Mouse (Mus musculus) heart, embryonic 12.5 days (tissue): ENCODE measurements at regions not wholly inside any gene's neighbourhood (a gene's known extent, or its start where the extent isn't known, plus 50 kb on each side); places are given as distances from the start of the nearest gene placed in this dataset.

Source experiments
- ATAC-seq: fragments of 200-750 bp; cut with Nextera tagmentation; 2 replicates; pipeline ENCODE4 v1.8.0; 2017; ENCODE audit warnings: moderate TSS enrichment, moderate library complexity; ENCODE audit not compliant: insufficient number of reproducible peaks, low FRiP score
- H3K27ac ChIP-seq: fragments of 300-500 bp; sonication (generic); 2 replicates; pipeline ENCODE4 v1.5.1; 2016; ENCODE audit warnings: mild to moderate bottlenecking, moderate library complexity; ENCODE audit not compliant: poor library complexity, severe bottlenecking
- H3K27me3 ChIP-seq: fragments of 300-500 bp; sonication (generic); replicated peaks from 2 replicates; pipeline ENCODE4 v1.6.1; 2016; ENCODE audit warnings: mild to moderate bottlenecking, moderate library complexity
- H3K36me3 ChIP-seq: fragments of 300-500 bp; sonication (generic); 2 replicates; pipeline ENCODE4 v1.6.1; 2016; ENCODE audit warnings: mild to moderate bottlenecking, moderate library complexity
- H3K4me1 ChIP-seq: fragments of 300-500 bp; sonication (generic); replicated peaks from 2 replicates; pipeline ENCODE4 v1.6.1; 2016; ENCODE audit warnings: mild to moderate bottlenecking
- H3K4me2 ChIP-seq: fragments of 300-500 bp; sonication (generic); 2 replicates; pipeline ENCODE4 v1.6.1; 2016; ENCODE audit warnings: mild to moderate bottlenecking, moderate library complexity
- H3K4me3 ChIP-seq: fragments of 300-500 bp; sonication (generic); 2 replicates; pipeline ENCODE4 v1.5.1; 2016; ENCODE audit warnings: mild to moderate bottlenecking
- H3K9ac ChIP-seq: fragments of 300-500 bp; sonication (generic); 2 replicates; pipeline ENCODE4 v1.6.1; 2016; ENCODE audit warnings: mild to moderate bottlenecking, moderate library complexity
- H3K9me3 ChIP-seq: fragments of 300-500 bp; sonication (generic); replicated peaks from 2 replicates; pipeline ENCODE4 v1.6.1; 2016; ENCODE audit warnings: mild to moderate bottlenecking, moderate library complexity
- WGBS: fragments of 180-500 bp; shearing (Covaris S2); methylation state at CpG from one replicate; pipeline ENCODE4 v1.1.7; 2016; 5-methylcytosine and 5-hydroxymethylcytosine counted together

- WGBS, result 89% methylated on average over 6 of the region's 6 CpGs
- H3K36me3 ChIP-seq, result no peaks in the 10 kb centered on the region
- no peaks in the 10 kb centered on the region for H3K9me3 ChIP-seq
- H3K4me1 ChIP-seq, result no peaks in the 10 kb centered on the region
- no peak overlapping the region for H3K4me3 ChIP-seq
- ATAC-seq, result 0 out of 2 replicates have a peak, but pooled peaks have one; percentile 11
- no peak overlapping the region for H3K4me2 ChIP-seq
- peaks cover 97% of the 10 kb centered on the region for H3K27me3 ChIP-seq
- H3K27ac ChIP-seq, result no peak overlapping the region
- no peak overlapping the region for H3K9ac ChIP-seq
These were observed 140.1 kb upstream of the Cadm1 start for GRCm38 (mm10) chr9:47389901-47390300.

DNA sequence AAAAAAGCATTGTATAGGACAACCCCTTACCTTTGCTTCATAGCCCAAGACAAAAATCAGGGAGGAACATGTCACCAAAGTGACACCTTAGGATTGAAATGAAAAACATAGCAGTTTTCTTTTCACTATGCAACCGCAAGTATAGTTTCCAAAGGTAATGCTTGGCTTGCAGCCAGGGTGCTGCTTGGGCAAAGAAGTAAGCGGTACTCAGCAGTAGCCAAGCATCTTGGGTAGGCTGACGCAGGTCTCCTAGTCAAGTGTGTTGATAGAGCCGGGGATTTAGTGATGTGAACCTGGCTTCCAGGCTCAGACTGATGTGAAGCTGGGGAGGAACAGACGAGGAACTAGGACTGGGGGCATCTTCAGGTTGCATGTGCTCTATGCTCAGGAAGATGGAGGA, 138.3 kb upstream of the Cadm1 start:
- Histone ChIP-seq H3K4me1 (no peaks in the 10 kb centered on the region), H3K9ac (no peak overlapping the region), H3K27me3 (peaks cover 98% of the 10 kb centered on the region), H3K36me3 (no peaks in the 10 kb centered on the region), H3K4me3 (no peak overlapping the region), H3K27ac (no peak overlapping the region), H3K9me3 (no peaks in the 10 kb centered on the region), H3K4me2 (no peak overlapping the region)
- ATAC-seq, result no peak
- 81% methylated on average over 5 of the region's 5 CpGs for WGBS

DNA sequence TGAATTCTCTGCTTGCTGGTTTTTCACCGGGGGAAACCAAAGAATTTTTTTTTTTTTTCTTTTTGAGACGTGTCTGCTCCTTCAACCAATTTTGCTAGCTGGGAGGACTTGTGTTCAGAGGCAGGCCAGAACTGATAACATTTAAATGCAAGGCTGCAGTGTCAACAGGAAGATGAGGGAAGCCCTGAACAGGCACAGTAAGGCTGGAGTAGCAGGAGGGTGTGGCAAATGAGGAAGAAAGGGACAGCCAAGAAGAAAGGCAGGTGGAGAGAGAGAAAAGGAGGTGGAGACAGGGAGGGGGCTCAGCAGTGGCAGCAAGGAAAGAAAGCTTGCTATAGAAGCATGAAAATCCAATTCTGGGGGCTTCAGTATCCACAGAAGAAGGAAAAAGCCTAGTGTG, 130.4 kb upstream of the Cadm1 start:
- H3K9ac ChIP-seq, result no peak overlapping the region
- H3K27ac ChIP-seq, result no peak overlapping the region
- H3K4me1 ChIP-seq, result peaks cover 12% of the 10 kb centered on the region
- H3K4me3 ChIP-seq, result no peak overlapping the region
- 13% methylated on average over 2 of the region's 2 CpGs for WGBS
- peaks cover 96% of the 10 kb centered on the region for H3K27me3 ChIP-seq
- no peaks in the 10 kb centered on the region for H3K9me3 ChIP-seq
- ATAC-seq, result no peak
- H3K4me2 ChIP-seq, result no peak overlapping the region
- no peaks in the 10 kb centered on the region for H3K36me3 ChIP-seq

DNA sequence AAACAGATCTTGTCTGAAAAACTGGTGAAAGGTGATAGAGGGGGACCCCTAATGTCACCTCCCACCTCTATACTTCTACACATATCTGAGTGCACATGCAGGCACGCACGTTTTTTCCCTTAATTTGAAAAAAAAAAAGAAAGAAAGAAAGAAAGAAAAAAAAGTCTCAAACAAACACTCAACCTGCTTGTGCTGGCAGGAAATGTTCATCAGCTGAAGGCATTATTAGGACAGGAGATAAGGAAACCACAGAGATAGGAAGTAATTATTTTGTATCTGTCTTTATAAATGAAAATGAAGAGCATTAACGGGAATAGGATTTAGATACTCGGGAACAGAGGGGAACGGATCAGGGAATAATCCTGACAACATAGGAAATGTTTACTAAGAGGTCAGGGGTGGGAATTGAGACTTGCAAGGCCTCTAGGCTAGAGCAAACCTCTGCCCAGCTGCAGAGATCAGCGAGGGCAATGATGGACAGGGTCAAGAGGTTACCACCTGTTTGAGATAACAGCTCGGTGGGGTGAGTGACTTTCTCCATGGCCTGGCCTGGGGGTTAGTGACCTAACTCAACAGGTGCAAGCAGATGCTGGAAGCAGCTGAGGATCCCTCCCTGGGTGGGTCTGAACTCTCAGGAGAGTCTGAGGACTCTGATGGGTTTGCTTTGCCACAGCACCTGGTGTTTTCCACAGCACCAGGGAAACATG, 129.7 kb upstream of the Cadm1 start:
- H3K27ac ChIP-seq, result no peak overlapping the region
- no peak overlapping the region for H3K4me2 ChIP-seq
- no peak overlapping the region for H3K9ac ChIP-seq
- H3K4me1 ChIP-seq, result peaks cover 12% of the 10 kb centered on the region
- WGBS, result 24% methylated on average over 7 of the region's 7 CpGs
- H3K36me3 ChIP-seq, result no peaks in the 10 kb centered on the region
- H3K4me3 ChIP-seq, result no peak overlapping the region
- H3K27me3 ChIP-seq, result peaks cover 96% of the 10 kb centered on the region
- H3K9me3 ChIP-seq, result no peaks in the 10 kb centered on the region
- no peak for ATAC-seq

GRCm38 (mm10) chr9:47401511-47401910, 128.5 kb upstream of the Cadm1 start:
- Histone ChIP-seq H3K36me3 (no peaks in the 10 kb centered on the region), H3K4me2 (no peak overlapping the region), H3K9ac (no peak overlapping the region), H3K4me3 (no peak overlapping the region), H3K9me3 (no peaks in the 10 kb centered on the region), H3K27me3 (peaks cover 94% of the 10 kb centered on the region), H3K4me1 (peaks cover 19% of the 10 kb centered on the region), H3K27ac (no peak overlapping the region)
- ATAC-seq, result no peak
- 74% methylated on average over 11 of the region's 11 CpGs for WGBS

GRCm38 (mm10) chr9:47403317-47403716, 126.7 kb upstream of the Cadm1 start:
- Histone ChIP-seq H3K4me2 (no peak overlapping the region), H3K4me1 (peaks cover 36% of the 10 kb centered on the region), H3K9ac (no peak overlapping the region), H3K9me3 (no peaks in the 10 kb centered on the region), H3K36me3 (no peaks in the 10 kb centered on the region), H3K27me3 (peaks cover 85% of the 10 kb centered on the region), H3K27ac (no peak overlapping the region), H3K4me3 (no peak overlapping the region)
- no peak for ATAC-seq
- WGBS, result 66% methylated on average over 11 of the region's 11 CpGs

DNA sequence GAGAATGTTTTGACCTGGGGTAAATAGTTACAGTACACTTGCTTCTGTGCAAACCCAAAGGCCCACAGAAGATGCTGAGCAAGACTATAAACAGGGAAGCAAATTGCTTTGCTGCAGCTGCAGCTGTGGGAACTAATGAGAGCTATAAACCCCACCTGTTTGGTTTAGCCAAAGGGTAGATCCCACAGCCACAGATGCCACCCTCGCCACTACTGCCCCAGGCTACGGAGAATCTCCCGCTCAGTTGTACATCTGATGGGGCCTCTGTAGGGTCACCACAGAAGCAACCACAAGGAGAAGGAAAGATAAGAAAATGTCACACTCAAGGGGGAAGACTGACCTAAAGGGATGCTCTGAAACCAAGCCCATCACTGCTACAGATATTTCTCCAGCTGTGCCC, 125.2 kb upstream of the Cadm1 start:
- 76% methylated on average over 3 of the region's 3 CpGs for WGBS
- H3K9ac ChIP-seq, result no peak overlapping the region
- ATAC-seq, result no peak

GRCm38 (mm10) chr9:47405547-47405946, 124.4 kb upstream of the Cadm1 start:
- no peak overlapping the region for H3K9ac ChIP-seq
- no peak overlapping the region for H3K4me3 ChIP-seq
- no peak overlapping the region for H3K4me2 ChIP-seq
- peaks cover 86% of the 10 kb centered on the region for H3K27me3 ChIP-seq
- no peak overlapping the region for H3K27ac ChIP-seq
- H3K4me1 ChIP-seq, result peaks cover 31% of the 10 kb centered on the region
- WGBS, result 68% methylated on average over 4 of the region's 4 CpGs
- no peaks in the 10 kb centered on the region for H3K9me3 ChIP-seq
- no peak for ATAC-seq
- no peaks in the 10 kb centered on the region for H3K36me3 ChIP-seq

More for the DNA sequence above, 125.2 kb upstream of the Cadm1 start:
- H3K9me3 ChIP-seq, result no peaks in the 10 kb centered on the region
- H3K4me3 ChIP-seq, result no peak overlapping the region
- H3K4me2 ChIP-seq, result no peak overlapping the region
- peaks cover 33% of the 10 kb centered on the region for H3K4me1 ChIP-seq
- no peak overlapping the region for H3K27ac ChIP-seq
- H3K36me3 ChIP-seq, result no peaks in the 10 kb centered on the region
- peaks cover 85% of the 10 kb centered on the region for H3K27me3 ChIP-seq

- H3K27me3 ChIP-seq, result peaks cover 86% of the 10 kb centered on the region
- peaks cover 31% of the 10 kb centered on the region for H3K4me1 ChIP-seq
- no peak overlapping the region for H3K9ac ChIP-seq
- peak; percentile 87 for ATAC-seq
- no peaks in the 10 kb centered on the region for H3K9me3 ChIP-seq
- H3K4me2 ChIP-seq, result peak overlapping the region; percentile 33
- 9% methylated on average over 7 of the region's 7 CpGs for WGBS
- no peak overlapping the region for H3K4me3 ChIP-seq
- no peak overlapping the region for H3K27ac ChIP-seq
- no peaks in the 10 kb centered on the region for H3K36me3 ChIP-seq
These were observed 122.8 kb upstream of the Cadm1 start for GRCm38 (mm10) chr9:47407007-47407670.

DNA sequence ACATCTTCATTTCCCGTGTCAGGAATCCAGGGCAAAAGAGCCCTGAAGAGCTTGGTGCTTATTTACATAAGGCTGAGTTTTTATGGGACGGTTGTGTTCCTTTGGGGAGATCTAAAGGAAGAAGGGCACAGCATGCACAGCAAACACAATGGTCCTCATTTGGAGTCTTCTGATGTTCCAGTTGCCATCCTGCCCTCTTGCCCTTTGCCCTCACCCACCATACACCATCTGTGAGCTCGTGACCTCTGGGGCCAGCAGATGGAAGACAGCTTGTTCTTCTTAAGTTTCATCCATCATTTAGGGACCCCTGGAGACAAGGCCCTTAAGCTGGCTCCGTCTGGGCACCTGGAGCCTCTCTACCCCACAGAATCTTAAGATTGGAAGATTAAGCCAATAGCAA, 121.9 kb upstream of the Cadm1 start:
- Histone ChIP-seq H3K4me2 (no peak overlapping the region), H3K9ac (no peak overlapping the region), H3K4me1 (peaks cover 31% of the 10 kb centered on the region), H3K36me3 (no peaks in the 10 kb centered on the region), H3K27ac (no peak overlapping the region), H3K27me3 (peaks cover 86% of the 10 kb centered on the region), H3K4me3 (no peak overlapping the region), H3K9me3 (no peaks in the 10 kb centered on the region)
- ATAC-seq, result no peak
- 47% methylated on average over 4 of the region's 4 CpGs for WGBS

DNA sequence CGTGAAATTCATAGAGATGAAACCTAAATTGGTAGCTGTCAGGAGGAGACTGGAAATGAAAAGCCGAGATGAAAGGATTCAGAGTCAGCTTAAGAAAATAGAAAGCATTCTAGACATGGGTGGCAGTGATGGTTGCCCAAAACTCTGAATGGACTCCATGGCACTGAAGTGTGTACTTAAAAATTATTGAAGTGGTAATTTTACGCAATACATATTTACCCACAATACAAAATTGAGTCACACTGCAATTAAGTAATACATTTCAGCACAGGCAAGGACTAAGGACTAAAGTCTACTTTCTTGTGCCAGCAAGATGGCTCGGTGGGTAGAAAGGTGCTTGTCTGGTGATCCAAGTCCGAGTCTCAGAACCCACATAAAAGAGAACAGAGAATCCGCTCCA, 120.4 kb upstream of the Cadm1 start:
- Histone ChIP-seq H3K36me3 (no peaks in the 10 kb centered on the region), H3K9me3 (no peaks in the 10 kb centered on the region), H3K27me3 (peaks cover 82% of the 10 kb centered on the region), H3K4me3 (no peak overlapping the region), H3K9ac (no peak overlapping the region), H3K4me2 (no peak overlapping the region), H3K27ac (no peak overlapping the region), H3K4me1 (peaks cover 29% of the 10 kb centered on the region)
- no peak for ATAC-seq
- WGBS, result 83% methylated on average over 6 of the region's 6 CpGs
